Mouse (Mus musculus) right cerebral cortex, postnatal 14 days (tissue): Measurements from ENCODE around the gene Sprr3.
"Not testable (repeated sequence)": the region's sequence is repeated elsewhere in the genome, so short reads cannot be mapped to it uniquely, and the experiment has no call there.

Experiments used
- DNase-seq: peaks from one replicate; pipeline ENCODE4 v3.0.0; 2022

Gene Sprr3

GRCm38 (mm10) chr3:92458620-92459019, at the start of gene Sprr3:
Gene Sprr3 (minus strand): TSS chr3:92458720.
- no peak for DNase-seq

- DNase-seq = no peak
Measured at GRCm38 (mm10) chr3:92508185-92508584, 49.7 kb upstream of the Sprr3 start.

DNA sequence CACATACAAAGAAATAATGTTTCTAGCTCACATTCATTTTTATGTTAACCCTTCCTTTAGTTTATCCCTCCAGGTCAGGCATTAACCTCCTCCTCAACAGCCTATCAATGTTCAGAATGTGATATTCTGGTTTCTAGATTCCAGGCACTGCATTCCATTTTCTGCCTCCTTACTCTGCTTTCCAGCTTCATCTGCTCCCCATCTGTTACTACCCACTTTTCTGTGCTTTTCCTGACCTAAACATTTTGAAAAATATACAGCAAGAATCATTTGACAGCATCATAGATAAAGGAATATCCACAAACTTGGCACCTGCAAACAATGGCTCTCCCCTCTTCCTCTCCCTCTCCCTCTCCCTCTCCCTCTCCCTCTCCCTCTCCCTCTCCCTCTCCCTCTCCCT, 45.0 kb upstream of the Sprr3 start:
- no peak for DNase-seq

DNA sequence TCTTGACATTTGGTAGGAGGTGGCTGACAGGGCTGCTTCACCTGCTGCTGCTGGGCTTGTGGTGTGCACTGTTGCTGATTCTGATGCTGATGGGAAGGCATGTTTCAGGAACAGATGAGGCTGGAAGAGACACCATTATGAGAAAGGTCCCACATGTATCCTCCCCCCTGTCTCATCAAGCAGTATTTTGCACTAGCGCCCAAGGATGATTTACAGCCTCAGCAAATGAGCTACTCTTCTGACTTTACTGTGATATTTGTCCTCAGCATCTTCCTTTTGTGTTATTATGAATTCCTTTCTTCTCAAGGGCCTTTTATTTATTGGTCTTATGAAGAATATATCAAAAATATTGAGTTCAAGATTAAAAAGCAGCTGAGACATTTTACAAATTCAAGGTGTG, 41.9 kb upstream of the Sprr3 start, which contains the start of gene Sprr4:
Gene Sprr4 (minus strand): TSS at position 101 of the 400 bp plus-strand sequence.
- DNase-seq = no peak

GRCm38 (mm10) chr3:92490262-92490661, 31.7 kb upstream of the Sprr3 start:
- DNase-seq = not testable (repeated sequence)

DNA sequence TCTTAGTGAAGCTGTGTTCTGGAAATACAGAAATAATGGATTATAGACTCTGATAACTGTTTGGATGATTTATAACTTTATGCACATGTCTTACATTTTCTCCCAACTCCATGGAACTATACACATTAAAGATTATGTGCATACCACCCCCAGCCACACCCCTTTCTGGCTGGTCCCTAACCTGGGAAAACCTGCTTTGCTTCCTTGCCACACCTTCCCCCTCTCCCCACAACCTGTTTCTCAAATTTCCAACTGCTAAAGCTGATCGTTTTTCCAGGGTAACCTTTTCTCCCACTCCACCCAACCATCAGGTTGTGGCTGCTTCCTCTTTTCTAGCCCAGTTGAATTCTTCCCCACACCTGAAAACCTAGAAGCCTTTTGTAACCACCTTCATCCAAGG, 27.8 kb upstream of the Sprr3 start:
- no peak for DNase-seq

DNA sequence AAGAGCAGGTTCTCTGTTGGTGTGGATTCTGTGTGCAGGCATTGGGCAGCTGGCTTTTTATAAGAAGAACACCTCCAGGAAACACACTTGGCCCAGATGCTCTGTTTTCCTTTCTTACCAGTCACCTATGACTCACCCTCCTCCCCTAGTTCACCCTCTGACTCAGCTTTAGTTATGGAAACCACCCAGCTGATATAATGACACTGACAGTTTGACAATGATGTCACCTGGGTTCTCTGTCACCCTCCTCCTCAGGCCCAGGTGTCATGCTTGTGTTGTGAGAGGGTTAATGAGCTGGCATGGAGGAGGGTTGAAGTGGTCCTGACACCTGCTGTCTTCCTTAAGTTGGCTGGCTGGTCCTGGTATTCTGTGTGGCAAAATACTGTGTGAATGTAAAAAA, 27.3 kb upstream of the Sprr3 start, which contains the start of gene Sprr1a:
Gene Sprr1a (minus strand): TSS at position 33 of the 400 bp plus-strand sequence.
- DNase-seq = no peak

DNA sequence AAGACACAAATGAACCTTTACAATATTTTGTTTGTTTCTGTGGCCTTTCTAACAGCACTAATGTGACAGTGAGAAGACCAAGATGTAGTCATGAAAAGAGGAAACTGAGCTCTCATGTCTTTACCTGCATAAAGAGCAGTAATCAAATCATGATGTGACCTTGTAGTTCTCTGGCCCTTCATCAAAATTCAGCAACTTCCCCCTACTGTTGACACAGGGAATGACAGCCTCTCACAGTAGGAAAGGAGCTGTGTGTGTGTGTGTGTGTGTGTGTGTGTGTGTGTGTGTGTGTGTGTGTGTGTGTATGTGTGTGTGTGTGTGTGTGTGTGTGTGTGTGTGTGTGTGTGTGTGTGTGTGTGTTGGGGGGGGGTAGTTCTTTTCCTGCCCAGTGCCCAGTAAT, 22.7 kb upstream of the Sprr3 start:
- DNase-seq = not testable (repeated sequence)

- DNase-seq = no peak
Measured at GRCm38 (mm10) chr3:92470111-92470510, 11.6 kb upstream of the Sprr3 start.

DNA sequence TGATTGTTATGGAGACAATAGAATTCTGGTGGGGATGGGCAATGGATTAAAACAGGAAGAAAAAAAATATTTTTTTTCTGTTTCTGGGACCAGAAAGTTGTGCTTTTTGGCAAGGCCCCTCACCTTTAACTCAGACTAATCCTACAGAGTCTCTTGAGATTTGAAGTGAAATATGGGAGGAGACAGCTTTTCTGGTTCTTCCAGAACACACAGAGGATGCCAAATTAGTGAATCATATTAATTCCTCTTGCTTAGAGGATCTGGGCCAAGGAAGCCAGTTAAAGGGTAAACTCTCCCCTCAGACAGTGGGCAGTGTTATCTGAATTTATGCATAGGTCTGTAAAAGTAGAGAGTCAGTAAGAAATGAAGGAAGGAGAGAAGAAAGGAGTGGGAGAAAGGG, 8.9 kb upstream of the Sprr3 start:
- DNase-seq = no peak

DNA sequence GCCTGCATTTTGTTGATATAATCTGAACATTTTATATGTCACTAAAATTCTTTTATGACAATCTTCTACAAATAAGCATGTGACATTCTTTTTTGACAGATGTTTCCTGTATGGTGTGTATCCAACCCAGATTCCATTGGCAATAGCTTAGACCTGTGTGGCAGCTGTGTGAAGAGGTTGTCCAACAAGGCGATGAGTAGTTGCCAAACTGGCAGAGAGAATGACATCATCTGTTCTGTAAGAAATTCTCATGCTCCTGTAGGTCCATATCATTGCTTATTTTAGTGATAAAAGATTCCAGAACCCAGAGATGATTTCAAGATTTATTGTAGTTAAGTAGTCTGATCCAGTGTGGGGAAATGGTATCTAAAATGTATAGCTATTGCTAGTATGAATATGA, 8.1 kb upstream of the Sprr3 start:
- DNase-seq = no peak

DNA sequence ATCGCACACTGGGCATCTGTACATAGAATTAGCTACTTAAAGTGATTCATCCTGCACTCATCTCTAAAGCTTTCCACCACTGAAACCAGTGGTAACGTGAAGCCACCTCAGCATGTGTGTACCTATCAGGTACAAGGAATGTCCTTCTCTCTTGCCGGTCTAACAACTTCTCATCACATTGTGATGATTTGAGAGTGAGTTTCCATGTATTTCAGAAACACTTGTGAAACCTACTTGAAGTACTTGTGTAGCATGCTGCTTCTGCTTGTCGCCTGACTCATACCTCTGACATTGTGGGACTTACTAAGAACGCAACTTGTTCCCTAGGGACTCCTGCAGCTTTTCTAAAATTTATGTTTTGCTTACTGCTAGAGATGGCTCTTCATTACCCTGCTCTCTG, 3.4 kb downstream of the Sprr3 start:
- no peak for DNase-seq

DNA sequence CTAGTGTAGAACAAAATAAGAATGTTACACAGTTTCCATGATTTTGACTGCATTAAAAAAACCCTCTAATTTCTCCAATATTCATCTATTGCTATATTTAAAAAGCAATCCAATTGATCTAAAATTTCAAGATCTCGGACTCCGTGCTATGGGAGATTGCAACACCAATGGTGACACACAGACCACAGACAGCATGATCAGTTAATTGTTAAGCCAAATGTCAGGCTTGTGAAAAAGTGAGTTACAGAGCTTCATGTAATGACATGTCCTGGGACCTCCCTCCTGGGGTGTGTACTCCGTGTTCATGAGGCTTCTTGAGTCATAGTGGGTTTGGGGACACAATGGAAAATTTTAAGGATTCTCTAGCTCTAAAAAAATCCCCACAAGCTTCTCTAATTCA, 18.3 kb downstream of the Sprr3 start:
- DNase-seq = no peak

DNA sequence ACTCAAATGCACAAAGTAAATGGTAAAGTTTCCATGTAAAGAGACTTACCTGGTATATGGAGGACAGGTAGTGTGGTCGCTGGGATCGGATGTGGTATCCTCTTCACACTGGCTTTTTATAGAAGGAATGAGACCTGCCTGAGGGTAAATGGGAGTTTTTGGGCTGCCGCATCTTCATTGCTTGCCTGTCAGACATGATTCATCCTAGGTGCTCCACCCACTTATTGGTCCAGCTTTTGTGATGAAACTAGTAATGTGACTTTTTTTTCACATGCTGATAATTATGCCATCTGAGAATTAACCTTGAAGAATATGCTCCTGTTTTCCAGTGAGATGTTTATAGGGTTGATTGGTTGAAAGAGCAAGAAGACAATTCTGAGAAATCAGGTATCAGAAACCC, 19.8 kb downstream of the Sprr3 start, which contains the start of gene Sprr1b:
Gene Sprr1b (minus strand): TSS at position 101 of the 400 bp plus-strand sequence.
- DNase-seq = no peak

- DNase-seq = no peak
Measured at GRCm38 (mm10) chr3:92432282-92432681, 26.2 kb downstream of the Sprr3 start, which contains the start of gene Sprr2k. Gene Sprr2k (plus strand): TSS chr3:92432582.

DNA sequence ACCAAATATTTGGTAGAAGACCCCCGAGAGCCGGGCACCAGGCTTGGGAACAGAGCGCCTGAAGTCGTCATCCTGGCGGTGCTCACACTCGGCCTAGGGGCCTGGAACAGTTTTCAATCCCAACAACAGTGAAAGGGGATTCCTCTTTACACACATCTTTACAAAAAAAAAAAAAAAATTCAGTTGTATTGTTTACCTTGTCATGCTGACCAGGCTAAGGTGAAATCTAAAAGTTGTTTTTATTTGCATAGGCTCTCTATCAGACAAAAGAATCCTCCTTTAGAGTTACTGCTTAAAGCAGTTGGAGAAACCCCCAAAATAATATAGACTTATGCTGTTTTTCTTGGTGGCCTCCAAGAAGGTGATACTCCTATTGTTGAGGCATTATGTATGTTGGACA, 29.2 kb downstream of the Sprr3 start, which contains the start of gene Gm9774:
Gene Gm9774 (minus strand): TSS at position 101 of the 400 bp plus-strand sequence.
- no peak for DNase-seq

- no peak for DNase-seq
Measured at GRCm38 (mm10) chr3:92417782-92418181, 40.7 kb downstream of the Sprr3 start, which contains the start of gene Sprr2j-ps. Gene Sprr2j-ps (plus strand): TSS chr3:92418082.

GRCm38 (mm10) chr3:92407691-92408090, 50.8 kb downstream of the Sprr3 start, which contains the start of gene Sprr2i:
Gene Sprr2i (plus strand): TSS chr3:92407991.
- no peak for DNase-seq
